Mouse (Mus musculus): ENCODE data around the gene Fundc2.
A peak's percentile ranks its signal among the peaks of the same experiment; 100 is the strongest.

The Fundc2 gene

GRCm38 (mm10) chrX:75382195-75382771 lies at the start of gene Fundc2, which contains the start of gene F8:
Gene Fundc2 (plus strand): TSS chrX:75382399.
Gene F8 (minus strand): TSS chrX:75382615.
- DNase-seq (ENCODE audit: low spot score), result peak; percentile 78

DNA sequence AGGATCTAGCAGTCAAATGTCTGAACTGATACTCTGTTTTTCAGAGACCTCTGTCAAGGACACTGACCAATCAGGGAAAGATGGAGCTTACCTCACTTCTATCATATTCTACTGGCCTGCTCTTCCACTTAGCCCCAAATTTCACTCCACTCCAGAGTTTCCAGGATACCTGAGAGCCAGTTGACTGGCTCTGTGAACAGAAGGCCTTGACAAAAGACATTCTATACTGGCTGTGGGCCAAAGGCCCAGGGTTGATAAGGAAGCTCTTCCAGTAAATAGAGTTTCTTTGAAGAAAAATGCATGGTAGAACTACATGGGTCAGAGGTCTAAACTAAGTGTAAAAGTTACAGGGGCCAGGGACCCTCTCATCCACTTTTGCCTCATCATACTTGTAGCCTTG lies 12.0 kb upstream of the Fundc2 start:
- DNase-seq (ENCODE audit: low spot score), result peak; percentile 38

- DNase-seq (ENCODE audit: low spot score), result no peak
Measured at GRCm38 (mm10) chrX:75372666-75373425, 9.4 kb upstream of the Fundc2 start.

- no peak for DNase-seq (ENCODE audit: low spot score)
Measured at GRCm38 (mm10) chrX:75376815-75377214, 5.4 kb upstream of the Fundc2 start.

DNA sequence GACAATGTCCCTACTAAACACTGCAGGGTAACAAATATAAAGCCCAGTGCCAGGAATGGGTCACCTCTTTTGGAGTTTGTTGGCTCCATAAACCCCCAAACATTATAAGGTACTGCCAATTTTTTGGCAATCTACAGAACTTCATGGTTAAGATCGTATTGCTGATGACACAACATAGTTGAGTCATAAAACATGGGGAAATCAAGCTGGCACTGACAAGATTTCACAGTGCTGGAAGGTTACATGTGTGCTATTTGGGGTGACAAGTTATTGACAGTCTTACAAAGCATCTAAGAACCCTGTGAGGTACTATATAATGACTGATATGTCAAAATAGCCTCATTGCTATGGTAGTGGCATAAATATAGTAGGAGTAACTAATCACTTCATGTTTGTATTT lies 1.0 kb upstream of the Fundc2 start:
- DNase-seq (ENCODE audit: low spot score), result no peak

DNA sequence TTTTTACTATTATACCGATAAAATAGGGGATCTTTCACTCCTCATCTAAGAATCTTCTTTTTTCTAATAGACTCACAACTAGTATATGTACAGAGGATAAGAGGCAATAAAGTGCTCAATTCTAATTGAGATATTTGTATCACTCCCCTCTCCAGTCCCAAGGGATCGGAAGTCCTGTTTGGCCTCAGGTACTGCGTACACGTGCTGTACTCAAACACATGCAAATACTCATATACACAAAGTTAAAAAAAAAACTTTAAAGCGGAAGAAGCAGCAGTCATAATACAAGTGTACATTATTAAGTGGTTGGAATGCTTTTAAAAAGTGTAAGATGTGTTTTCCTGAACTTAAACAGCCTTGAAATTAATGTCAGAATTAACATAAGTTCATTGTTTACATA lies 500 bp upstream of the Fundc2 start:
- no peak for DNase-seq (ENCODE audit: low spot score)

DNA sequence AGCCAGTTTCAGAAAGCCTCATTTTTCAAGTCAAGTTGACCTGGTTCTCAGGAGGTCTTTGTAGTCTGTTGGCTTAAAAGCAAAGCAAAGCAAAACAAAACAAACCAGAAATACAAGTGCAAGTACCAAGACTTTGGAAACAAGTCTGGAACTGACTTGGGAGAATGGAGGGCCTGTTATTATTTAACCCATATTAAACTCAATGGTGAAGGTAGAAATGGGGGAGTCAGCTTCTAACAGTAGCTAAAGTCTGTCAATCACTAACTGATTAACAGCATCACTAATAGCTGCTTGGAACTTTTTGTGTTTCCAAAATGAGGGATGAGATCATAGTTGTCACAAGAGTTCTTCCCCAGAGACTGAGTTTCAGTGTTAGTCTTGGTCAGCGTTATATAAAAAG lies 17.3 kb downstream of the Fundc2 start:
- no peak for DNase-seq (ENCODE audit: low spot score)

GRCm38 (mm10) chrX:75402668-75403067 lies 20.5 kb downstream of the Fundc2 start:
- DNase-seq (ENCODE audit: low spot score), result no peak

DNA sequence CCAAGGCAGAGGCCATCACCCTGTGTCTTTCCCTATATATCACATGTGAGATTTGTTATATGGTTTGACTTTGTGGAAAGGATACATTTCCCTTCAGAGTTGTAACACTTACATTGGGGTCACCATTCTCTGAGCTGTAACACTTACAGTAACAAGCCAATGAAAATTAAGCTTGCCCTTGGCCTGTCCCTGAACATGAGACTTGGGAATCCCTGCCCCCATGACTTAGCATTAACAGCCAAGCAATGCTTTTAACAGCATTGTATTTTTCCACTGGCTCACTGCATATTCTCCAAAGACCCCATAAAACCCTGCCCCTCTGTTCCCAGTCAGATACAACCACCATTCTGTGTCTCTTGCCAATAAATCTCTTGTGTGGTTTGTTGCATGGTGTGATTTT lies 21.2 kb downstream of the Fundc2 start:
- DNase-seq (ENCODE audit: low spot score), result no peak

DNA sequence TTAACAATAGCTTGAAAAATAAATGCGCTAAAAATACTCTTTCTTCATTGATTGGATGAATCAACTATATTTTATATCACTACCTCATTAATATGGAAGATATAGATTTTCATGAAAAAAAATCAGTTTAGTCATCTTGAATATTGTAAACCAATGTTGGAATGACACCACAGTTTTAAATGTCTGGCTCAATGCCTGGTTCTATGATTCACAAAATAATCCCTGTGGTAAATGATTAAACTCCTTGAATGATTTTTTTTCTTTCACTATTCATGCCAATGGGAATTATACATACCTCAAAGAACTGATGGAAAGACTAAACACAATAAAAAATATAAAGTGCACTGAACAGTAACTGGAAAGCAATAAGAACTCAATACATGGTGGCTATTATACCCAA lies 27.5 kb downstream of the Fundc2 start:
- no peak for DNase-seq (ENCODE audit: low spot score)

DNA sequence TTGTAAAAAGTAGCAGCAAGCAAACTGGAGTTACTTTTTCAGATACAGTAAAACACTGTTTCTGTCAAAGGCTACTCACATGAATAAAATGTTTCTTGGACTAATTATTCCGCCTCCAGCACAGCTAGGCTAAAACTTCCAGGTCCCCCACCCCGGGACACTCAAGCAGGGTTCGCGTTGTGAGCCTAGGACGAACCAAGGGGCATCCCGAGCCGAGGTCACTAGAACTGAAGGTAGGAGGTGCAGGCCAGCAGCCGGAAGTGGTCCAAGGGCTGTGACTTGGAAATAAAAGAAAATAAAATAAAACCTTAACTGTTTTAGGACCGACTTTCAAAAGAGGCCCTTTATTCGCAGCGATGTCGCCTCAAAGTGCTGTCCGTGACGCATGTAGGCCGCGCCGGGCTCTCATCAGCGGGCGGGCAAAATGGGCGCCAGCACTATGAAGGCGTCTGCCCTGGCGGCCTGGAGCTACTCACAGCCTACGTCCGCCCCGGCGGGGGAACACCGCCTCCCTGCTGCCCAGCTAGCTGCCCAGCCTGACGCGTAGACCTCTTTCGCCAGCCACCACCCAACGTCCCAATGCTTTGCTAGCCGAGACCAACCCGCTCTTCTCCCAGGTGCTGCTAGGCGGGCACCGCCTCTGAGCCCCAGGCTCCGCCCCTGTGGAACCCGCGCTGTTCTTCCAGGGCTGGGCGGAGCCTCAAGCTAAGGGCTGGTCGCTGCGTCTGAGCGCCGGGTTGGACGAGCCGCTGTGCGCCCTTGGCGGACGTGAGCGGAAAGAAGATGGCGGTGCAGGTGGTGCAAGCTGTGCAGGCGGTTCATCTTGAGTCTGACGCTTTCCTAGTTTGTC lies 34.0 kb downstream of the Fundc2 start, which contains the start of the genes Cmc4, Mtcp1 and Brcc3:
Cmc4 (minus strand) TSS at position 649 of the 850 bp plus-strand sequence.
Mtcp1 (minus strand) TSS at position 653 of the 850 bp plus-strand sequence.
Brcc3 (plus strand) TSS at position 693 of the 850 bp plus-strand sequence.
- DNase-seq (ENCODE audit: low spot score), result peak; percentile 88

Measured in testis, postnatal 10 days (tissue).